Comparison of ENCODE assay signal across 26 mouse cellular contexts in genomic region chr6:101305543-101305942, GRCm38 (mm10).
"Had no signal": no experiment of that assay in that cellular context is flagged by ENCODE, and none has a peak within 500 bp of the region (broad histone marks: within the 10 kb centered on the region; RNA-seq: fewer than 3 reads in every experiment).

No protein-coding gene starts in this region.

- H3K4me2 ChIP-seq: heart, embryonic 12.5 days; hindbrain, embryonic 13.5 days; hindbrain, embryonic 15.5 days; kidney, embryonic 15.5 days; limb, embryonic 12.5 days; liver, embryonic 11.5 days; liver, embryonic 13.5 days; liver, embryonic 15.5 days had no signal

- DNase-seq: gastrocnemius, postnatal 14 days; gastrocnemius, postnatal 36 days; heart, adult 18-20 months; heart, postnatal 10 days; kidney, adult 11 months; kidney, adult 2 months; kidney, adult 9 months; kidney, postnatal 10 days; kidney, postnatal 25 days; kidney, postnatal 4 days; liver; liver, embryonic 13.5 days; liver, postnatal 0 days had no signal

- H3K36me3 ChIP-seq: heart, embryonic 10.5 days; hindbrain, embryonic 13.5 days; hindbrain, embryonic 15.5 days; kidney, embryonic 15.5 days; limb, embryonic 12.5 days; liver, embryonic 13.5 days; liver, embryonic 15.5 days had no signal

- ATAC-seq: hindbrain, postnatal 0 days; intestine, embryonic 16.5 days; liver, postnatal 0 days had no signal

- H3K9ac ChIP-seq: heart, embryonic 12.5 days; hindbrain, embryonic 13.5 days; hindbrain, embryonic 15.5 days; kidney, embryonic 15.5 days; limb, embryonic 12.5 days; liver, embryonic 13.5 days; liver, embryonic 15.5 days; liver, postnatal 0 days had no signal

- H3K9me3 ChIP-seq: heart, embryonic 10.5 days; heart, embryonic 12.5 days; hindbrain, embryonic 13.5 days; hindbrain, embryonic 15.5 days; kidney, embryonic 15.5 days; limb, embryonic 10.5 days; limb, embryonic 12.5 days; liver, embryonic 13.5 days; liver, embryonic 15.5 days had no signal

- H3K27ac ChIP-seq: hindbrain, embryonic 13.5 days; hindbrain, embryonic 15.5 days; hindbrain, postnatal 0 days; kidney, embryonic 15.5 days; layer of hippocampus, adult 2 months; left cerebral cortex, adult 2 months; limb, embryonic 12.5 days; liver, embryonic 13.5 days; liver, embryonic 15.5 days had no signal

- H3K4me3 ChIP-seq: heart, embryonic 10.5 days; heart, embryonic 12.5 days; hindbrain, embryonic 13.5 days; hindbrain, embryonic 15.5 days; kidney, embryonic 15.5 days; layer of hippocampus, adult 2 months; left cerebral cortex, adult 2 months; limb, embryonic 10.5 days; limb, embryonic 12.5 days; liver, embryonic 13.5 days; liver, embryonic 15.5 days had no signal

- H3K27me3 ChIP-seq: heart, embryonic 12.5 days; kidney, embryonic 15.5 days; limb, embryonic 12.5 days; liver, embryonic 13.5 days; liver, embryonic 15.5 days had no signal
